Mouse (Mus musculus) frontal cortex, adult (tissue): ENCODE data around the gene Rsrp1.
"Not testable (repeated sequence)": the region's sequence is repeated elsewhere in the genome, so short reads cannot be mapped to it uniquely, and the experiment has no call there.

ENCODE experiments used
- ATAC-seq: cut with Nextera tagmentation; 2 replicates; pipeline ENCODE4 v1.9.2; 2017; ENCODE audit warnings: mild to moderate bottlenecking, moderate library complexity, mixed read lengths; ENCODE audit not compliant: low TSS enrichment

The Rsrp1 gene

GRCm38 (mm10) chr4:134923258-134924018 is at the start of gene Rsrp1:
Gene Rsrp1, plus strand, starts transcription at chr4:134923592.
- ATAC-seq = peak; percentile 91

GRCm38 (mm10) chr4:134876171-134876570 is 47.2 kb upstream of the Rsrp1 start:
- ATAC-seq = no peak

- peak; percentile 85 for ATAC-seq
These were observed 43.9 kb upstream of the Rsrp1 start for GRCm38 (mm10) chr4:134879410-134879981.

- ATAC-seq = no peak
These were observed 43.4 kb upstream of the Rsrp1 start for GRCm38 (mm10) chr4:134880041-134880440.

GRCm38 (mm10) chr4:134883266-134883665 is 40.1 kb upstream of the Rsrp1 start:
- ATAC-seq = no peak

- no peak for ATAC-seq
These were observed 39.6 kb upstream of the Rsrp1 start for GRCm38 (mm10) chr4:134883808-134884207.

GRCm38 (mm10) chr4:134884364-134884763 is 39.0 kb upstream of the Rsrp1 start:
- ATAC-seq = 0 out of 2 replicates have a peak, but pooled peaks have one; percentile 16

- ATAC-seq = no peak
These were observed 31.3 kb upstream of the Rsrp1 start for GRCm38 (mm10) chr4:134892096-134892495.

- no peak for ATAC-seq
These were observed 26.1 kb upstream of the Rsrp1 start for GRCm38 (mm10) chr4:134897256-134897655.

- no peak for ATAC-seq
These were observed 22.3 kb upstream of the Rsrp1 start for GRCm38 (mm10) chr4:134901126-134901525.

GRCm38 (mm10) chr4:134903046-134903445 is 20.3 kb upstream of the Rsrp1 start:
- ATAC-seq = no peak

- not testable (repeated sequence) for ATAC-seq
These were observed 12.0 kb upstream of the Rsrp1 start for GRCm38 (mm10) chr4:134911406-134911805.

- 0 out of 2 replicates have a peak, but pooled peaks have one; percentile 13 for ATAC-seq
These were observed 10.0 kb upstream of the Rsrp1 start for GRCm38 (mm10) chr4:134913413-134913812.

- ATAC-seq = peak; percentile 56
These were observed 9.1 kb upstream of the Rsrp1 start for GRCm38 (mm10) chr4:134914122-134914863.

GRCm38 (mm10) chr4:134914864-134915209 is 8.6 kb upstream of the Rsrp1 start, which contains the start of gene Tmem50a:
Gene Tmem50a, minus strand, starts transcription at chr4:134915024.
- peak; percentile 91 for ATAC-seq

GRCm38 (mm10) chr4:134915223-134916050 is 8.0 kb upstream of the Rsrp1 start:
- no peak for ATAC-seq

GRCm38 (mm10) chr4:134917194-134917593 is 6.2 kb upstream of the Rsrp1 start:
- ATAC-seq = no peak

GRCm38 (mm10) chr4:134918381-134918780 is 5.0 kb upstream of the Rsrp1 start:
- ATAC-seq = no peak

GRCm38 (mm10) chr4:134919733-134920540 is 3.5 kb upstream of the Rsrp1 start:
- ATAC-seq = no peak

- no peak for ATAC-seq
These were observed 2.8 kb upstream of the Rsrp1 start for GRCm38 (mm10) chr4:134920631-134921030.

- ATAC-seq = no peak
These were observed 1.7 kb upstream of the Rsrp1 start for GRCm38 (mm10) chr4:134921703-134922102.
